Mouse (Mus musculus) mouse trophoblast stem cell (cell line): ENCODE data around the gene Jag1.

Experiments
- in situ Hi-C, 2 experiments: fragments of 300-500 bp; cut with MseI, MboI; formaldehyde crosslinking; loops; 2 replicates in 1 of 2; 3 replicates in 1 of 2; pipeline ENCODE4 v1.15.1; 2025

Jag1 gene

GRCm38 (mm10) chr2:137116025-137116674 lies at the start of gene Jag1:
Jag1 (minus strand) TSS chr2:137116644.
- in situ Hi-C loops: loop anchor here in 1 of 2 experiments (25.0 kb wide), 1 partner anchor 821 kb away; no protein-coding TSS in a partner anchor

GRCm38 (mm10) chr2:137156018-137156417 lies 39.6 kb upstream of the Jag1 start:
- in situ Hi-C loops: no loop called here

GRCm38 (mm10) chr2:137153825-137154224 lies 37.4 kb upstream of the Jag1 start:
- in situ Hi-C loops: no loop called here

GRCm38 (mm10) chr2:137153172-137153667 lies 36.8 kb upstream of the Jag1 start:
- in situ Hi-C loops: no loop called here

- in situ Hi-C loops: no loop called here
These were observed 34.5 kb upstream of the Jag1 start for GRCm38 (mm10) chr2:137150953-137151352.

- in situ Hi-C loops: no loop called here
These were observed 30.7 kb upstream of the Jag1 start for GRCm38 (mm10) chr2:137146938-137147666.

GRCm38 (mm10) chr2:137138063-137138462 lies 21.6 kb upstream of the Jag1 start:
- in situ Hi-C loops: no loop called here

GRCm38 (mm10) chr2:137134035-137134434 lies 17.6 kb upstream of the Jag1 start:
- in situ Hi-C loops: no loop called here

GRCm38 (mm10) chr2:137124861-137125260 lies 8.4 kb upstream of the Jag1 start:
- in situ Hi-C loops: loop anchor here in 1 of 2 experiments (25.0 kb wide), 1 partner anchor 812 kb away; no protein-coding TSS in a partner anchor

- in situ Hi-C loops: loop anchor here in 1 of 2 experiments (25.0 kb wide), 1 partner anchor 820 kb away; no protein-coding TSS in a partner anchor
These were observed 862 bp upstream of the Jag1 start for GRCm38 (mm10) chr2:137117321-137117690.

- in situ Hi-C loops: loop anchor here in 1 of 2 experiments (25.0 kb wide), 1 partner anchor 821 kb away; no protein-coding TSS in a partner anchor
These were observed 354 bp upstream of the Jag1 start for GRCm38 (mm10) chr2:137116675-137117320.

GRCm38 (mm10) chr2:137115241-137116024 lies 1.0 kb downstream of the Jag1 start:
- in situ Hi-C loops: loop anchor here in 1 of 2 experiments (25.0 kb wide), 1 partner anchor 822 kb away; no protein-coding TSS in a partner anchor

GRCm38 (mm10) chr2:137114248-137115096 lies 2.0 kb downstream of the Jag1 start:
- in situ Hi-C loops: loop anchor here in 1 of 2 experiments (25.0 kb wide), 1 partner anchor 823 kb away; no protein-coding TSS in a partner anchor

- in situ Hi-C loops: loop anchor here in 1 of 2 experiments (25.0 kb wide), 1 partner anchor 824 kb away; no protein-coding TSS in a partner anchor
These were observed 3.0 kb downstream of the Jag1 start for GRCm38 (mm10) chr2:137113288-137114061.

- in situ Hi-C loops: loop anchor here in 1 of 2 experiments (25.0 kb wide), 1 partner anchor 827 kb away; no protein-coding TSS in a partner anchor
These were observed 6.1 kb downstream of the Jag1 start for GRCm38 (mm10) chr2:137110214-137110898.

- in situ Hi-C loops: loop anchor here in 1 of 2 experiments (25.0 kb wide), 1 partner anchor 828 kb away; no protein-coding TSS in a partner anchor
These were observed 6.9 kb downstream of the Jag1 start for GRCm38 (mm10) chr2:137109321-137110213.

- in situ Hi-C loops: loop anchor here in 1 of 2 experiments (25.0 kb wide), 1 partner anchor 829 kb away; no protein-coding TSS in a partner anchor
These were observed 8.5 kb downstream of the Jag1 start for GRCm38 (mm10) chr2:137107946-137108345.
